Mouse (Mus musculus): ENCODE results near the gene Brd1. TPM values are rescaled to one million over a fixed set of nuclear protein-coding genes. Genes with fewer than 3 reads are reported as not detected.
A peak's percentile ranks its signal among the peaks of the same experiment; 100 is the strongest.

Brd1 gene
- total RNA-seq, 2 experiments from 2014 or later: 25.0 to 25.4 TPM

- peak; percentile 7 for DNase-seq
- intact Hi-C loops (cut with DNase I): no loop called here
These were observed 33.3 kb downstream of the Brd1 start for GRCm38 (mm10) chr15:88700759-88701158.

GRCm38 (mm10) chr15:88699508-88699907 is 34.5 kb downstream of the Brd1 start:
- TF ChIP-seq CTCF (IDR thresholded peaks at IDR 0.05): no peak
- no peak for DNase-seq
- intact Hi-C loops (cut with DNase I): no loop called here
- Histone ChIP-seq H3K4me3 (no peak overlapping the region), H3K27ac (no peak overlapping the region)

More at GRCm38 (mm10) chr15:88700759-88701158, 33.3 kb downstream of the Brd1 start:
- TF ChIP-seq CTCF (IDR thresholded peaks at IDR 0.05): no peak
- no peak overlapping the region for H3K4me3 ChIP-seq
- H3K27ac ChIP-seq: no peak overlapping the region

DNA sequence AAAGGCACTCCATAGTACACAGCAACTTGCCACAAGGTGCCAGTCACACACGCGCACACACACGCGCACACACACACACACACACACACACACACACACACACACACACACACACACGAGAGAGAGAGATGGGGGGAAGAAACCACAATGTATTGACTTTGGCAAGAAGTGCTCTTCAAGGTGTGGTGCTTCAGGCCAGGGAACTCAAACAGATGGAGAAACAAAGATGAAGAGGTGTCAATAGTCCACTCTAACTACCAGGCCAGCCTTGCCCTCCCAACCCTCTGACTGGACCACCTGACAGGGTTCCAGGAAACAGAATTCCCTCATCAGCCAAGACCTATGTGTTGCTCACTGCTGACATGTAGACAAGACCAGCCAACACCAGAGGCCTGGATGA is 36.4 kb downstream of the Brd1 start:
- TF ChIP-seq CTCF (IDR thresholded peaks at IDR 0.05): no peak
- intact Hi-C loops (cut with DNase I): no loop called here
- Histone ChIP-seq H3K4me3 (no peak overlapping the region), H3K27ac (no peak overlapping the region)
- no peak for DNase-seq

DNA sequence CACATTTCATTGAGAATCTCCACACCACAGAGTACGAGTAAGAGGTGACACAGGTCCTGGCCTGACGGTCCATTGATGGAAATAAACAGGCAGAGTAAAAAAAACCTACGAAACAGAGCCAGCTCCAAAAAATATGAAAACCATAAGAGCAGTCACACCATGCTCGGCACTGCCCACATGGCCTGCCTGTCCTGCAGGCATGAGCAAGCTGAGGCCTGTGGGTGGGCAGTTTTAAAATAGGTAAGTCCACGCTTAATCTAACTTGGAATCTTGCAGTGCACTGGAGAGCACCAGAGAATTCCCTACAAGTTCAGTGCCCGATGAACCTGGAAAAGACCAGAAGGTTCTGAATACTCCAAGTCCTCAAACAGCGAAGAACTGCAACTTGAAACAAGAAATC is 38.0 kb downstream of the Brd1 start:
- DNase-seq: no peak
- intact Hi-C loops (cut with DNase I): no loop called here
- Histone ChIP-seq H3K4me3 (no peak overlapping the region), H3K27ac (no peak overlapping the region)
- no peak for TF ChIP-seq CTCF (IDR thresholded peaks at IDR 0.05)

- intact Hi-C loops (cut with DNase I): no loop called here
- DNase-seq: no peak
- H3K4me3 ChIP-seq: no peak overlapping the region
- TF ChIP-seq CTCF (IDR thresholded peaks at IDR 0.05): no peak
- no peak overlapping the region for H3K27ac ChIP-seq
These were observed 40.0 kb downstream of the Brd1 start for GRCm38 (mm10) chr15:88694033-88694432.

DNA sequence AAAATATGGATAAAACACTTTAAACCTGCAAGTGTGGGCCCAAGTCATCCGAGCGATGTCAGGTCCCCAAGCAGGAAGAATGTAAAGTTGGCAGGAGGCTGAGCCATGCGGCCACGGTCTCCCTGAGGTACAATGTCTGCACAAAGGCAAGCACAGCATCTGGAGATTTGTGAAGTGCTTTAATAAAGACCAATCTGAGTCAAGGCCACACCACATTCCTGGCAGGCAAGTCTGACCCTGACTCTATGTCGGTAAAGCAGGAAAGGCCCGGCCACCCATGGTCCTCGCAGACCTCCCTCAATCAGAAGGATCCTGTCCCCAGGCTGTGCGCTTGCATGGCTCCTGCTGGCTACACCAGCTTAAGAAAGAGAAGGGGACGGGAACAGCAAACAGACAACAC is 41.3 kb downstream of the Brd1 start:
- TF ChIP-seq CTCF (IDR thresholded peaks at IDR 0.05): no peak

DNA sequence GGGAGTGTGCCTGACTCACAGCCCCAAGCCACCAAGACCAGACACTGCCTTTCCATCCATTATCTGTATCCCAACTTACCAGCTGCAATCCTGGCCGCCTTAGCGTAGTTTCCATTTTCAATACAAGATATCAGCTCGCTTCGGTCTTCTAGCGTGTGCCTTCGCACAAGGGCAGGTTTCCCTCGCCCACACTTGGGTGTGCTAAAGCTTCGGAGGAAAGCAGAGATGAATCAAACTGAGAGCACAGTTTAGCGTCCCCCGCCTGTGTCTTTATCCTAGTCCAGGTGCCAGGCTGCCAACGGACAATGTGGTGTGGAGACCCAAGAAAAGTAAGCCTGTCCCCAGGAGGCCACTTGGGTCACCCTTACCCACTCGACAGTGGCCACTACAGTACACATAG is 42.9 kb downstream of the Brd1 start:
- Histone ChIP-seq H3K27ac (no peak overlapping the region), H3K4me3 (no peak overlapping the region)
- DNase-seq: no peak
- intact Hi-C loops (cut with DNase I): no loop called here
- TF ChIP-seq CTCF (IDR thresholded peaks at IDR 0.05): no peak

More for the DNA sequence above, 41.3 kb downstream of the Brd1 start:
- intact Hi-C loops (cut with DNase I): no loop called here
- H3K27ac ChIP-seq: no peak overlapping the region
- no peak overlapping the region for H3K4me3 ChIP-seq
- DNase-seq: no peak

DNA sequence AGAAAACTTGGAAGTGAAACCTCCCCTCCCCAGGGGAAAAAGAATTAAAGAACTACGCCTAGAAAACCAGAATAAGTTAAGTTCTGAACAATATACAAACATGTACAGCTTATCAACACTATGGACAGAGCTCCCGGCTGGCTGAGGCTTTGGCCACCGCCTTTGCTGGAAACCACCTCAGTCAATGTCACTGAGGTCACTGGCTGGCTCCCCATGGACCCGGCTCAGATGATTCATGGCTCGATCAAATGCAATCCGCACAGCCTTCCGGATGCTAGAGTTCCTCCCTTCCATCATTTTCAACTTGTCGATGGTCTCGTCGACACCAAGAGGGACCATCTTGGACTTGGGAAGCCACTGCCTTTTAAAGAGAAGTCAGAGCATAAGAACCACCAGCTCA is 45.9 kb downstream of the Brd1 start:
- intact Hi-C loops (cut with DNase I): no loop called here
- H3K4me3 ChIP-seq: no peak overlapping the region
- no peak for DNase-seq
- no peak overlapping the region for H3K27ac ChIP-seq
- TF ChIP-seq CTCF (IDR thresholded peaks at IDR 0.05): no peak

DNA sequence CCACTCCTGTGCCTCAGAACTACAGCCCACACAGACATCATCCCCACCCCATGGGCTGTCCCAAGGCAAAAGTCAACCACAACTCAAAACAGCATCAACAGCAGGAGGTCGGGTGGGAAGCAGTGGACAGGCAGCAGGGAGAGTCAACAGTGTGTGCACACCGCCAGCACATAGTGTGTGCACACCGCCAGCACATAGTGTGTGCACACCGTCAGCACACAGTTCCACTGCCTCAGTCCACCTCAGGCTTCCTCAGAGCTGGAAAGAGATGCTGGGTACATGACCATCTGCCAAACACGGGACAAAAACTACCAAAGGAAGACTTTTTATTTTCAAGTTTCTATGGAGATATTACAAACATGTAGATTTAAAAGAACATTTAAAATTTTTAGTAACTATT is 47.3 kb downstream of the Brd1 start:
- Histone ChIP-seq H3K4me3 (no peak overlapping the region), H3K27ac (no peak overlapping the region)
- no peak for TF ChIP-seq CTCF (IDR thresholded peaks at IDR 0.05)
- DNase-seq: no peak
- intact Hi-C loops (cut with DNase I): no loop called here

DNA sequence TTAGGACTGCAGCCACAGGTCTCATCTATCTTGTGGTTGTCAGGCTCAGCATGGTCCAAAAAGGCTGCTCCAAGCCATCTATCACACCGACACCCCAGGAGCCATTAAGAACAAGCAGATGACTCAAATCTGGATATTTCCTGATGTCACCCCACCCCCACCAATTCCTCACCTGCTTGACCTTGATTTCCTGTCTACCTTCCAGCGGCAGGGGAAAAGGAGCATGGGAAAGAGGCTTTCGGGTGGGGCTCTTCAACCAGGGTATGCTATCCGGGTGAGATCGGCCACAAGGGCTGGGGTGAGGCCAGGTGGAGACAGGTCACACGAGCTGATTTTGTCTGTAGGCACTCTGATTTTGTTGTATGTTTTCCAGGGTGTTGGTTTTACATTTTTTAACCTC is 50.0 kb downstream of the Brd1 start:
- no peak for DNase-seq
- TF ChIP-seq CTCF (IDR thresholded peaks at IDR 0.05): no peak
- no peak overlapping the region for H3K27ac ChIP-seq
- intact Hi-C loops (cut with DNase I): no loop called here
- H3K4me3 ChIP-seq: no peak overlapping the region

GRCm38 (mm10) chr15:88680931-88681330 is 53.1 kb downstream of the Brd1 start:
- no peak overlapping the region for H3K27ac ChIP-seq
- intact Hi-C loops (cut with DNase I): no loop called here
- H3K4me3 ChIP-seq: no peak overlapping the region
- no peak for DNase-seq
- TF ChIP-seq CTCF (IDR thresholded peaks at IDR 0.05): no peak

- no peak for DNase-seq
- intact Hi-C loops (cut with DNase I): no loop called here
These were observed 56.5 kb downstream of the Brd1 start for GRCm38 (mm10) chr15:88677568-88677967.

DNA sequence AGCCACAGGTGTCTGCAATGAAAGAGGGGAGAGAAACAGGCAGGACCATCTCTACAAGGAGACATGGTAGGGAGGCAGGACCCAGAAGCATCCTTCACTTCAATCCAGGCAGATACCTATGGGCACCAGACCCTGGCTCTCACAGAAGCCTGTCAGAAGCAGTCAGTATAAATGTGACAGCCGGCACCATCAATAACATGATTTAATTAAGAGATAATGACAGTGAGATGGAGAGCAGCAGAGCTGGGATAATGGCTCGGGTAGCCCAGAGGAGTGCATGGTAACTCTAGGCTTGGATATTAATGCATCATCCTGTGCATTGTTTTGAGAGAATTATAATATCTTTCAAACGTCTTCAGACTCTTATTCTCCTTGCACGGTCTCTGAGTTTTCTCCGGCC is 58.0 kb downstream of the Brd1 start:
- no peak for DNase-seq
- Histone ChIP-seq H3K4me3 (no peak overlapping the region), H3K27ac (no peak overlapping the region)
- intact Hi-C loops (cut with DNase I): no loop called here
- TF ChIP-seq CTCF (IDR thresholded peaks at IDR 0.05): no peak

More at GRCm38 (mm10) chr15:88677568-88677967, 56.5 kb downstream of the Brd1 start:
- TF ChIP-seq CTCF (IDR thresholded peaks at IDR 0.05): no peak
- H3K27ac ChIP-seq: no peak overlapping the region
- no peak overlapping the region for H3K4me3 ChIP-seq

DNA sequence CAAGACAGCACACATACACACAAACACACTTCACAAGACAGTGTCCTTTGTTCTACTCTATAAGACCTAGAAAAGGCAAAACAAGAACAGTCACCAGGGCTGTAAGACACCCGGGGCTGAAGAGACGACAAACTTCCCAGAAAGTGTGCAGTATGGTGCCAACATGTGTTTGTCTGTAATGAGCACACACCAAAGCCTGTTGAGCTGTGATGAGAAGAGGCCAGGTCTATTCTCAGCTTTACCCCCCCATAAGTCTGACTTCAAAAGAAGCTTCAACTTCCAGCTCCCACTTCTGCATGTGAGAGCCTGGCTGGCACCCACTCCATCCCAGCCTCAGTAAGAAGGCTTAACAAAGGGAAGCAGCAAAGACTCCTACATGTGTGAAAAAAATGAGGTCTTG is 65.3 kb downstream of the Brd1 start:
- TF ChIP-seq CTCF (IDR thresholded peaks at IDR 0.05): no peak
- intact Hi-C loops (cut with DNase I): no loop called here
- Histone ChIP-seq H3K4me3 (no peak overlapping the region), H3K27ac (no peak overlapping the region)
- DNase-seq: no peak

DNA sequence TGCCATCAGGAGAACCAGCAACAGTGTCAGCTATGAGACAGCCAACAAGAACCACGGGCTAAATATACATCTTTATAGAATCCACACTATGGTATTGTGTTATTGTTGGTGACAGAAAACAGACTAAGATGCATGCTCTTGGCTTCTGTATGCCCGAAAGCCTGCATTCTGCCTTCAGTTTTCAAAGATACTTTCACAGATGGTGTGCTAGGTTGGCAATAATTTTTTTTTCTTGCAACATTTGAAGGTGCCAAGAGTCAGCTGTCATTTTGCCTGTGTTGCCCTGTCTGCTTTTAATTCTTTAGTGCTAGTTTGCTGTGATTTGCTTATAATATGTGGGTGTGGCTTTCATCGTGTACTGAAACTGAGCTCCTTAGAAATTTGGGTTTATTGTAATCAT is 66.4 kb downstream of the Brd1 start:
- intact Hi-C loops (cut with DNase I): no loop called here
- H3K4me3 ChIP-seq: no peak overlapping the region
- no peak for DNase-seq
- no peak for TF ChIP-seq CTCF (IDR thresholded peaks at IDR 0.05)
- no peak overlapping the region for H3K27ac ChIP-seq
